Mouse (Mus musculus): ENCODE data around the gene Hecw1. TPM values are rescaled to one million over a fixed set of nuclear protein-coding genes. Genes with fewer than 3 reads are reported as not detected.
"Not testable (repeated sequence)": the region's sequence is repeated elsewhere in the genome, so short reads cannot be mapped to it uniquely, and the experiment has no call there.

Gene Hecw1
- polyA plus RNA-seq, 1 experiment from 2014 or later: 1.5 TPM

DNA sequence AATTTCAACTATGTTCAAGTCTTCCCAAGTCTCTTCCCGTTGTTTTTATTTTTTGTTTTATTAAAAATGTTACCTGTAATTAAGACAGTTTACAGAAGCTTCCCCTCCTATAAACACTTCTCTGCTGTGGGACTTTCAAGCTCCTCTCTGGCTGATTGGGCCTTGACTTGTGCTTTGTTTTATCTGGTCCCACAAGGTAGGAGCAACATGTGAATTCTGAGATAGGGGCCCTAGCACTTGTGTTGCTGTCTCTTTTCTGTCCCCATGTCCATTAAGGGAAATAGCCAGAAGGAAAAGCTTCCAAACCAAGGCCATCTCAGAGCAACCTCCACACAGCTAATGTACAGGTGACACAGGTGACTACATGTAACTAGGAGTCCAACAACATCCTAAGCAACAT lies 218.9 kb downstream of the Hecw1 start:
- H3K27ac ChIP-seq: no peak overlapping the region
- no peaks in the 10 kb centered on the region for H3K27me3 ChIP-seq (ENCODE audit: poor library complexity, severe bottlenecking)
- H3K9me3 ChIP-seq: no peaks in the 10 kb centered on the region
- no peaks in the 10 kb centered on the region for H3K4me1 ChIP-seq
- 88% methylated on average over 1 of the region's 1 CpGs for WGBS
- no peak for DNase-seq (ENCODE audit: extremely low spot score, low spot score)
- no peaks in the 10 kb centered on the region for H3K36me3 ChIP-seq (replicated peaks)
- H3K4me3 ChIP-seq: no peak overlapping the region

- 59% methylated on average over 2 of the region's 2 CpGs for WGBS
- no peak for DNase-seq (ENCODE audit: extremely low spot score, low spot score)
- Histone ChIP-seq H3K27ac (no peak overlapping the region), H3K4me3 (no peak overlapping the region), H3K9me3 (no peaks in the 10 kb centered on the region), H3K27me3 (ENCODE audit: poor library complexity, severe bottlenecking) (no peaks in the 10 kb centered on the region), H3K4me1 (no peaks in the 10 kb centered on the region), H3K36me3 (replicated peaks) (no peaks in the 10 kb centered on the region)
Observed at GRCm38 (mm10) chr13:14302921-14303320, 220.1 kb downstream of the Hecw1 start.

- H3K4me1 ChIP-seq: no peaks in the 10 kb centered on the region
- 54% methylated on average over 1 of the region's 1 CpGs for WGBS
- no peak for DNase-seq (ENCODE audit: extremely low spot score, low spot score)
Observed at GRCm38 (mm10) chr13:14290016-14290415, 233.0 kb downstream of the Hecw1 start.

GRCm38 (mm10) chr13:14271476-14271875 lies 251.6 kb downstream of the Hecw1 start:
- Histone ChIP-seq H3K27ac (no peak overlapping the region), H3K4me3 (no peak overlapping the region), H3K9me3 (no peaks in the 10 kb centered on the region), H3K36me3 (replicated peaks) (no peaks in the 10 kb centered on the region), H3K4me1 (peaks cover 4% of the 10 kb centered on the region; the same call in 1 of the 2 replicates), H3K27me3 (ENCODE audit: poor library complexity, severe bottlenecking) (no peaks in the 10 kb centered on the region)
- DNase-seq (ENCODE audit: extremely low spot score, low spot score): no peak

More at GRCm38 (mm10) chr13:14290016-14290415, 233.0 kb downstream of the Hecw1 start:
- Histone ChIP-seq H3K4me3 (no peak overlapping the region), H3K27me3 (ENCODE audit: poor library complexity, severe bottlenecking) (no peaks in the 10 kb centered on the region), H3K36me3 (replicated peaks) (no peaks in the 10 kb centered on the region), H3K27ac (no peak overlapping the region), H3K9me3 (no peaks in the 10 kb centered on the region)

DNA sequence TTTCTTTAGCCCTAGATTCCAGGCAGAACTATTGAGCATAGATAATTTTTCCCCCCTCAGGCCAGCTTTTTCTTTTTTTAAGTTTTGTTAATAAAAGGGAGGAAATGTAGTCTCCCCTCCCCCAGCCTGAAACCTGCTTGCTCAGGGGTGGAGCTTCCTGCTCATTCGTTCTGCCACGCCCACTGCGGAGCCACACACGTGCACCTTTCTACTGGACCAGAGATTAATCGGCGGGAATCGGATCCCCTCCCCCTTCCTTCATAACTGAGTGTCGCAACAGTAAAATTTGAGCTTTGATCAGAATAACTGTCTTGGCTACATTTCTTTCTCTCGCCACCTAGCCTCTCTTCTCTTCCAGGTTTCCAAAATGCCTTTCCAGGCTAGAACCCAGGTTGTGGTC lies 262.1 kb downstream of the Hecw1 start:
- H3K36me3 ChIP-seq (replicated peaks); H3K27me3 ChIP-seq (ENCODE audit: poor library complexity, severe bottlenecking); H3K27ac ChIP-seq; H3K9me3 ChIP-seq; H3K4me1 ChIP-seq; DNase-seq (ENCODE audit: extremely low spot score, low spot score); H3K4me3 ChIP-seq: not testable (repeated sequence)
- 27% methylated on average over 9 of the region's 9 CpGs for WGBS

- 48% methylated on average over 2 of the region's 2 CpGs for WGBS
- H3K27ac ChIP-seq: no peak overlapping the region
- H3K4me3 ChIP-seq: no peak overlapping the region
- H3K27me3 ChIP-seq (ENCODE audit: poor library complexity, severe bottlenecking): no peaks in the 10 kb centered on the region
- H3K36me3 ChIP-seq (replicated peaks): no peaks in the 10 kb centered on the region
- DNase-seq (ENCODE audit: extremely low spot score, low spot score): no peak
- H3K9me3 ChIP-seq: no peaks in the 10 kb centered on the region
- H3K4me1 ChIP-seq: no peaks in the 10 kb centered on the region
Observed at GRCm38 (mm10) chr13:14245946-14246345, 277.1 kb downstream of the Hecw1 start.

GRCm38 (mm10) chr13:14179669-14180068 lies 343.4 kb downstream of the Hecw1 start:
- H3K27me3 ChIP-seq (ENCODE audit: poor library complexity, severe bottlenecking): no peaks in the 10 kb centered on the region
- WGBS: 90% methylated on average over 3 of the region's 3 CpGs

GRCm38 (mm10) chr13:14177989-14178388 lies 345.0 kb downstream of the Hecw1 start:
- H3K4me3 ChIP-seq: no peak overlapping the region
- no peaks in the 10 kb centered on the region for H3K27me3 ChIP-seq (ENCODE audit: poor library complexity, severe bottlenecking)
- peaks cover 19% of the 10 kb centered on the region for H3K36me3 ChIP-seq (replicated peaks)
- no peaks in the 10 kb centered on the region for H3K4me1 ChIP-seq
- DNase-seq (ENCODE audit: extremely low spot score, low spot score): no peak
- H3K9me3 ChIP-seq: no peaks in the 10 kb centered on the region
- H3K27ac ChIP-seq: no peak overlapping the region
- 97% methylated on average over 1 of the region's 1 CpGs for WGBS

More at GRCm38 (mm10) chr13:14179669-14180068, 343.4 kb downstream of the Hecw1 start:
- H3K36me3 ChIP-seq (replicated peaks): peaks cover 27% of the 10 kb centered on the region
- H3K27ac ChIP-seq: no peak overlapping the region
- H3K4me1 ChIP-seq: no peaks in the 10 kb centered on the region
- H3K9me3 ChIP-seq: no peaks in the 10 kb centered on the region
- H3K4me3 ChIP-seq: no peak overlapping the region
- no peak for DNase-seq (ENCODE audit: extremely low spot score, low spot score)

Other genes with a start within 250 kb of the Hecw1 start
- gene Mrpl32, start 89.9 kb upstream of the Hecw1 start, polyA plus RNA-seq (2016; fragmentation: Nextera tagmentation; extraction: Ambion mirVana): 104 TPM in 2 replicates
- 244 TPM in 2 replicates for gene Psma2, start 90.0 kb upstream of the Hecw1 start, polyA plus RNA-seq (2016; fragmentation: Nextera tagmentation; extraction: Ambion mirVana)
- 32.1 and 36.4 TPM in 2 replicates for gene AW209491, start 106.9 kb upstream of the Hecw1 start, polyA plus RNA-seq (2016; fragmentation: Nextera tagmentation; extraction: Ambion mirVana)